Mouse (Mus musculus) MEL (cell line): ENCODE measurements at regions not wholly inside any gene's neighbourhood (a gene's known extent, or its start where the extent isn't known, plus 50 kb on each side); places are given as distances from the start of the nearest gene placed in this dataset.

ENCODE experiments used
- DNase-seq: peaks from one replicate; pipeline ENCODE4 v3.0.0; 2011; ENCODE audit warnings: low read depth, low spot score
- H3K27ac ChIP-seq: 2 replicates; pipeline ENCODE4 v1.5.1; 2012; ENCODE audit warnings: low read depth, mild to moderate bottlenecking, control low read depth, low read length, moderate library complexity; ENCODE audit not compliant: control insufficient read depth
- H3K27me3 ChIP-seq, 2 experiments: fragments of 150-350 bp in 1 of 2; sonication (generic) in 1 of 2; 2 replicates each; pipeline ENCODE4 v1.6.1; 2012; ENCODE audit warnings: low read length in 2 of 2, mild to moderate bottlenecking in 2 of 2, improper control_type of control experiment in 1 of 2, moderate library complexity in 1 of 2; ENCODE audit not compliant: insufficient read depth in 2 of 2, control insufficient read depth in 1 of 2
- H3K36me3 ChIP-seq, 2 experiments: 2 replicates each; pipeline ENCODE4 v1.6.1; 2012 to 2014; ENCODE audit warnings: low read length in 2 of 2, improper control_type of control experiment in 1 of 2, inconsistent platforms in 1 of 2, mild to moderate bottlenecking in 1 of 2; ENCODE audit not compliant: insufficient read depth in 2 of 2, control insufficient read depth in 1 of 2
- H3K4me1 ChIP-seq, 2 experiments: fragments of 150-350 bp in 1 of 2; sonication (generic) in 1 of 2; 2 replicates each; pipeline ENCODE4 v1.6.1; 2012; ENCODE audit warnings: low read length in 2 of 2, improper control_type of control experiment in 1 of 2, mild to moderate bottlenecking in 1 of 2; ENCODE audit not compliant: insufficient read depth in 2 of 2, control insufficient read depth in 1 of 2
- H3K4me3 ChIP-seq, 2 experiments: fragments of 150-350 bp in 1 of 2; sonication (generic) in 1 of 2; 2 replicates each; pipeline ENCODE4 v1.5.1; 2012; ENCODE audit warnings: low read depth in 2 of 2, low read length in 2 of 2, mild to moderate bottlenecking in 2 of 2, moderate library complexity in 2 of 2, control low read depth in 1 of 2, improper control_type of control experiment in 1 of 2; ENCODE audit not compliant: control insufficient read depth in 1 of 2, insufficient read depth in 1 of 2
- H3K79me2 ChIP-seq: 2 replicates; pipeline ENCODE4 v1.6.1; 2012; ENCODE audit warnings: mild to moderate bottlenecking, low read length, moderate library complexity; ENCODE audit not compliant: control insufficient read depth, poor library complexity, insufficient read depth
- H3K9ac ChIP-seq: 2 replicates; pipeline ENCODE4 v1.6.1; 2012; ENCODE audit warnings: low read depth, mild to moderate bottlenecking, control low read depth, low read length, moderate library complexity; ENCODE audit not compliant: control insufficient read depth, poor library complexity, severe bottlenecking
- H3K9me3 ChIP-seq: fragments of 150-350 bp; sonication (generic); replicated peaks from 2 replicates; pipeline ENCODE4 v1.6.1; 2012; ENCODE audit warnings: mild to moderate bottlenecking, low read length, improper control_type of control experiment, moderate library complexity; ENCODE audit not compliant: insufficient read depth
- BHLHE40 ChIP-seq: IDR thresholded peaks from 2 replicates; pipeline ENCODE4 v1.6.1; 2012; ENCODE audit warnings: low read depth, mild to moderate bottlenecking, inconsistent platforms, low read length, improper control_type of control experiment, borderline replicate concordance
- CHD1 ChIP-seq: IDR thresholded peaks from 2 replicates; pipeline ENCODE4 v1.6.1; 2012; ENCODE audit warnings: low read depth, mild to moderate bottlenecking, inconsistent platforms, low read length, improper control_type of control experiment
- CHD2 ChIP-seq: IDR thresholded peaks from 2 replicates; pipeline ENCODE4 v1.6.1; 2011; ENCODE audit warnings: low read length, improper control_type of control experiment
- E2F4 ChIP-seq: IDR thresholded peaks from 2 replicates; pipeline ENCODE4 v1.6.1; 2011; ENCODE audit warnings: low read depth, low read length, improper control_type of control experiment, borderline replicate concordance
- EP300 ChIP-seq, 2 experiments: IDR thresholded peaks; 2 replicates each; pipeline ENCODE4 v1.6.1; 2011; ENCODE audit warnings: improper control_type of control experiment in 2 of 2, low read length in 2 of 2, low read depth in 1 of 2, mild to moderate bottlenecking in 1 of 2
- ETS1 ChIP-seq: IDR thresholded peaks from 2 replicates; pipeline ENCODE4 v1.6.1; 2012; ENCODE audit warnings: low read depth, mild to moderate bottlenecking, inconsistent platforms, low read length, improper control_type of control experiment, moderate library complexity
- GABPA ChIP-seq: IDR thresholded peaks from 2 replicates; pipeline ENCODE4 v1.6.1; 2012; ENCODE audit warnings: low read depth, mild to moderate bottlenecking, inconsistent platforms, low read length, improper control_type of control experiment, moderate library complexity
- GATA1 ChIP-seq: IDR thresholded peaks from 2 replicates; pipeline ENCODE4 v1.6.1; 2011; ENCODE audit warnings: low read depth, low read length, improper control_type of control experiment
- HCFC1 ChIP-seq: IDR thresholded peaks from 2 replicates; pipeline ENCODE4 v1.6.1; 2012; ENCODE audit warnings: low read depth, mild to moderate bottlenecking, inconsistent platforms, low read length, improper control_type of control experiment, moderate library complexity
- MAX ChIP-seq: IDR thresholded peaks from 2 replicates; pipeline ENCODE4 v1.6.1; 2011; ENCODE audit warnings: low read length, improper control_type of control experiment
- MAZ ChIP-seq: IDR thresholded peaks from 2 replicates; pipeline ENCODE4 v1.6.1; 2012; ENCODE audit warnings: low read depth, mild to moderate bottlenecking, inconsistent platforms, low read length, improper control_type of control experiment
- MXI1 ChIP-seq: IDR thresholded peaks from 2 replicates; pipeline ENCODE4 v1.6.1; 2011; ENCODE audit warnings: mild to moderate bottlenecking, low read depth, low read length, improper control_type of control experiment
- MYB ChIP-seq: IDR thresholded peaks from 2 replicates; pipeline ENCODE4 v1.6.1; 2011; ENCODE audit warnings: mild to moderate bottlenecking, low read depth, low read length, improper control_type of control experiment
- NRF1 ChIP-seq: IDR thresholded peaks from 2 replicates; pipeline ENCODE4 v1.6.1; 2014; ENCODE audit warnings: low read depth, mild to moderate bottlenecking, inconsistent platforms, low read length, improper control_type of control experiment, moderate library complexity; ENCODE audit not compliant: poor library complexity, insufficient read depth, severe bottlenecking
- RAD21 ChIP-seq: IDR thresholded peaks from 2 replicates; pipeline ENCODE4 v1.6.1; 2011; ENCODE audit warnings: mild to moderate bottlenecking, low read depth, low read length, improper control_type of control experiment
- SMC3 ChIP-seq: IDR thresholded peaks from 2 replicates; pipeline ENCODE4 v1.6.1; 2011; ENCODE audit warnings: low read depth, low read length, improper control_type of control experiment
- USF1 ChIP-seq: IDR thresholded peaks from 2 replicates; pipeline ENCODE4 v1.6.1; 2014; ENCODE audit warnings: low read depth, mild to moderate bottlenecking, inconsistent platforms, low read length, improper control_type of control experiment, moderate library complexity
- ZKSCAN1 ChIP-seq: IDR thresholded peaks from 2 replicates; pipeline ENCODE4 v1.6.1; 2012; ENCODE audit warnings: low read depth, mild to moderate bottlenecking, inconsistent platforms, low read length, improper control_type of control experiment, moderate library complexity
- ZNF384 ChIP-seq: IDR thresholded peaks from 2 replicates; pipeline ENCODE4 v1.6.1; 2012; ENCODE audit warnings: low read depth, mild to moderate bottlenecking, inconsistent platforms, low read length, improper control_type of control experiment

DNA sequence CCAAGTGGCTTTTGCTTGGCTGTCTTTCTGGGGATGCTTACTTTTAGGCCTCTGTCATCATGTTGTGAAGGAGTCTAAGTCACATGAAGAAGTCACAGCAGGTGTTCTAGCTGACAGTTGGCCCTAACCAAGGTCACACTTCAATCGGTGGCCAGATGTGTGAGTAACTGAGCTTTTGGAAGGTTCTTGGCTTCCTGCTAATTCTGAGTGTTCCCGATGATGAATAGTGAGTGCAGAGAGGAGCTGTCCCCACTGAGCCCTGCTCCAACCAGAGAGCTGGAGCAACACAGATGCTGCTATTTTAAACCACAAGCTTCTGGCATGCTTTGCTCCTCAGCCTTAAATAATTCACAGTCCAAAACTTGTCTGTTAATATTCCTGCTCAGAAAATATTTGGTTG lies 1966.6 kb downstream of the 9330182O14Rik start:
- no peaks in the 10 kb centered on the region for H3K36me3 ChIP-seq
- no peaks in the 10 kb centered on the region for H3K79me2 ChIP-seq
- no peaks in the 10 kb centered on the region for H3K4me1 ChIP-seq
- DNase-seq, result no peak
- no peak overlapping the region for H3K4me3 ChIP-seq
- H3K9me3 ChIP-seq, result no peaks in the 10 kb centered on the region
- TF ChIP-seq RAD21, result no peak
- no peak for TF ChIP-seq USF1
- TF ChIP-seq EP300 (IDR thresholded peaks at IDR 0.05; ENCODE audit: low read depth in 1 of 2, low read length in 2 of 2), result no peak
- TF ChIP-seq HCFC1, result no peak
- TF ChIP-seq SMC3, result no peak
- TF ChIP-seq MAX, result no peak
- TF ChIP-seq ZKSCAN1, result no peak
- no peak for TF ChIP-seq E2F4
- no peak for TF ChIP-seq MXI1
- no peak for TF ChIP-seq GABPA
- TF ChIP-seq NRF1, result no peak
- no peak overlapping the region for H3K27ac ChIP-seq
- no peaks in the 10 kb centered on the region for H3K27me3 ChIP-seq
- H3K9ac ChIP-seq, result no peak overlapping the region

DNA sequence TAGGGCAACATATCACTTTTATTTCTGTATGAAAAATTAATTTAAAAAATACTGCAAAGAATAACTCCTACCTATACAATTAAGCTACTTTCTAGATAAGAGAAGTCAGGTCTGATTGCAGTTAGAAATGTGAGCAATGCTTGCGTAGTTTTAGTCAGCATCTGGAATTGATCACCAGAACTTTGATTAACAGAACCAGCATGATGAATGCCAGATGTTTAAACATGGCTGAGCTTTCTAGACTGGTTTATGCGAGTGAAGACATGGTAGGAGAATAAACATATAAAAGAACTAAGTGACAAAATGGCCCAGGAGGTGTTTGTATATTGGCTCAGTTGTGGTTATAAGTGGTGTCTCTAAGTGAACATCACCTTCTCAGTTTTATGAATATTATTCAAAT lies 1970.7 kb downstream of the 9330182O14Rik start:
- Histone ChIP-seq H3K9ac (no peak overlapping the region), H3K27ac (no peak overlapping the region), H3K27me3 (no peaks in the 10 kb centered on the region), H3K4me3 (no peak overlapping the region), H3K36me3 (no peaks in the 10 kb centered on the region), H3K4me1 (no peaks in the 10 kb centered on the region), H3K9me3 (no peaks in the 10 kb centered on the region), H3K79me2 (no peaks in the 10 kb centered on the region)
- no peak for TF ChIP-seq MAZ
- TF ChIP-seq GATA1, result no peak
- TF ChIP-seq ETS1, result no peak
- TF ChIP-seq CHD2, result no peak
- TF ChIP-seq CHD1, result no peak
- no peak for TF ChIP-seq MYB
- TF ChIP-seq BHLHE40, result no peak
- TF ChIP-seq SMC3, result no peak
- no peak for TF ChIP-seq ZNF384
- TF ChIP-seq USF1, result no peak
- TF ChIP-seq MAX, result no peak
- no peak for TF ChIP-seq MXI1
- no peak for DNase-seq
